Mouse (Mus musculus) lung, adult 18-20 months (tissue): ENCODE results near the gene Sgsm3.

Experiments used
- DNase-seq, 2 experiments: peaks; one replicate each; pipeline ENCODE4 v3.0.0; 2022; ENCODE audit warnings: mixed read lengths in 2 of 2

Gene Sgsm3

DNA sequence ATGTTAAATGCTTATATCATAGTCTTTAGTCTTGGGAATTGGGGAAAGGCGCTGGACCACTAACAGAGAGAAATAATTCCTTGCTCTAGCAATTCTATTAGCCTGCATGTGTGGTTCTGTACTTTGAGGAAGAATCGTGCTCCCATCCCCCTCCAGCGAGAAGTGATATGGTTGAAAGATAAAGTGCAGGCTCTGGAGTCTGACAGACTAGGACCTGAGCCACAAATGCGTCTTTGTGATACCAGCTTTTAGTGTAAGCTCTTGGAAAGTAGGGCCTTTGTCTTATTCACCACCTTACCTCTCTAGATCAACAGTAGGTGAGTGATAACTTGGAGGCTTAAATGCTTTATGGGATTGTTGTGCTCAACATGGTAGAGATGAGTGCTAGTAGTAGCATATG lies 3.6 kb downstream of the Sgsm3 start:
- DNase-seq = no peak

DNA sequence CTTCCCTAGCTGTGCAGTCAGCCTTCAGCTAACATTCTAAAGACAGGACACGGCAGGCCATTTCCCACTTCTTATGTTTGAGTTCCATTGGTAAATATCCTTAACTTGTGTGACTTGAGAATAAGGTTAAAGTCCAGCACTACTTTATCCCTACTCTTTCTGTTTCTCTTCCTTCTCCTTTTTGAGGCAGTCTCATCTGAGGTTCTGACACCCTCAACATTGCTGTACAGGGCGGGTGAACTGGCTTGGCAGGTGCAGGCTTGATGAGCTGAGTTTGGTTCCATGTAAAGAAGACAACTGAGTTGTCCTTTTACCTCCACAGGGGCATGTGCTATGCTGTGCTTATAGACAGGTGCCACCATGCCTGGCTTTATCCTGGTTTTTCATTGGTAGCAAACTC lies 5.7 kb downstream of the Sgsm3 start:
- no peak for DNase-seq

DNA sequence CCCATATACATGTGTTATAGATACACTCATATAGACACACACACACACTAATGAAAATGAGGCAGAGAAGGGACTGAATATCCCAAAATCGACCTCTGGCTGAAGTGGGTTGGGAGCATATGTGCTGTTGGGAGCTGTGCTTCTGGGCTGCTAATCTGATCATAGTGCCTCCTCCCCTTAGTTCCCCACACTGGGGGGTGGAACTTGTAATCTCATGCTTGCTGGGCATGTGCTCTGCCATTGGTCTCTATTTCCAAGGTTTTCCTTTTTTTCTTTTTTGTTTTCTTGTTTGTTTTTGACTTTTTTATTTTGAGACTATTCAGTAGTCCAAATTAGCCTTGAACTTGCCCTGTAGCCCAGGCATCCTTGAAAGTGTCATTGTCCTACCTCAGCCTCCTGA lies 10.8 kb downstream of the Sgsm3 start:
- DNase-seq = no peak

DNA sequence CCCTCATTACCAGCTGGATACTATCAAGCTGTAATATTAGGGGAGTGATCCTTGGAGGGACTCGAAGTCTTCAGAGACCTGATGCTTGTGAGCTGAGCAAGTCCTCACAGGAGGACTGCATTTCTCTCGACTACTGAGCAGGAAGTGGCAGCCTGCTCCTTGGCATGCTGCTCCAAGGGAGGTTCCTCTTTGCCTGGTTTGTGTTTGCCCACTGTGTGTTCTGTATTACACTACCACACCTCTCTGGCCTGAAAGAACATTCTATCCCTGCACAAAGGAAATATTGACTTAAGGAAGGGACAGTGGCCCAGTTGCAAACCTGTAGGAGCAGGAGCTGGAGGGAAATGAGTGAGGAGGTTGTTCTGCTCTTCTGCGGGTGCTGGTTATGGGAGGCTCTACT lies 12.1 kb downstream of the Sgsm3 start:
- peak; percentile 78 to 89 for DNase-seq

DNA sequence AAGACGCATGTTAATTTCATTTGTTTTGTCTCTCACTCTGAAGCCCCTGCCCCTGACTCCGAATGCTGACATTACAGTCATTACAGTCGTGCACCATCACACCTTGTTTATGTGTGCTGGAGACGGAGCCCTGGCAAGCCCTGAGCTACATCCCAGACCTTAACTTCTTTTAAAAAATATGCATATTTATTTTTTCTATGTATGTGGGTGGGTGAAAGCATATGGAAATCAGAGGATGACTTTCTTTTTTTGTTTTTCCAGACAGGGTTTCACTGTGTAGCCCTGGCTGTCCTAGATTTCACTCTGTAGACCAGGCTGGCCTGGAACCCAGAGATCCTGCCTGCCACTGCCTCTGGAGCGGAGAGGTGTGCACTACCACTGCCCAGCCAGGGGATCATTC lies 17.4 kb downstream of the Sgsm3 start:
- no peak for DNase-seq

DNA sequence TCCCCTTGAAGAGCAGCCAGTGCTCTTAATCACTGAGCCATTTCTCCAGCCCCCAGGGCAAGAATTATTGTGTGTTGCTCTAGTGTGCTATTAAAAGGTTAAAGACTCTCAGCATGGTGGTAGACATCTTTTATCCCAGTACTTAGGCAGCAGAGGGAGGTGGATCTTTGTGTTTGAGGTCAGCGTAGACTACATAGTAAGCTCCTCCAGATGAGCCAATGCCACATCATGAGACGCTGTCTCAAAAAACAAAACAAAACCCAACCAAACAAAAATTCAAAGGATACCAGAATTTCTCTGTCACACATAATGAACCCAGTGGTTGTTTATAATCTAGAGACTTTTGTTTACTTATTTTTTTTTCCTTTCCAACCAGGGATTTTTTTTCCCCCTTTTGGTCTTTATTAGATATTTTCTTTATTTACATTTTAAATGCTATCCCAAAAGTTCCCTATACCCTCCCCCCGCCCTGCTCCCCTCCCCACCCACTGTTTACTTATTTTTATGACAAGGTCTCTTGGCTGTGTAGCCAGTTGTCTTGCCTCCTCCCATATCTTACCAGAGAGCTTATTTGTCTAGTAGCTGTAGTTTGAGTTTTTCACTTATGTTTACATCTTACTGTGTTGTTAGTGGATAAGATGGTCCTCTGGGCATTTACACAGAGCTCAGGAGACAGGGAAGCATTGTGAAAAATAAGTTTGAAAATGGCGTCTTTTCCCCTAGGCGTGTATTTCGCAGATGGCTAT lies 18.7 kb downstream of the Sgsm3 start:
- no peak for DNase-seq

DNA sequence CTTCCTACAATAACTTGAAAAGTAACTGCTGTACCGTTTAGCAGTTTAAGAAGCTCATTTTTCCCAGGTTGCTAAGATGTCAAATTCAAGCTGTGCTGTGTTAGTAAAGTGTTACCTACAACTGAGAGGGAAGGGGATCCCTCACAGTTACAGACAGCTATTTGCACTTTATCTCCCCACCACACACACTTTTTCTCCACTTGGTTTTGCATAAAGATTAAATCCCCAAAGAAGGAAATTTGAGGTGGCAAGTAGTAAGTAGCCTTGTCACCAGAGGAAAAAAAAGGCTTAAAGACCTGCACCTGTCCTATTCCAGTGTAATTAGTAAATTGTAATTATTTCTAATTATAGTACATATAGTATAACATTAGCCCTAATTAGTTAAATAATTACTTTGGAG lies 19.5 kb downstream of the Sgsm3 start:
- no peak for DNase-seq

DNA sequence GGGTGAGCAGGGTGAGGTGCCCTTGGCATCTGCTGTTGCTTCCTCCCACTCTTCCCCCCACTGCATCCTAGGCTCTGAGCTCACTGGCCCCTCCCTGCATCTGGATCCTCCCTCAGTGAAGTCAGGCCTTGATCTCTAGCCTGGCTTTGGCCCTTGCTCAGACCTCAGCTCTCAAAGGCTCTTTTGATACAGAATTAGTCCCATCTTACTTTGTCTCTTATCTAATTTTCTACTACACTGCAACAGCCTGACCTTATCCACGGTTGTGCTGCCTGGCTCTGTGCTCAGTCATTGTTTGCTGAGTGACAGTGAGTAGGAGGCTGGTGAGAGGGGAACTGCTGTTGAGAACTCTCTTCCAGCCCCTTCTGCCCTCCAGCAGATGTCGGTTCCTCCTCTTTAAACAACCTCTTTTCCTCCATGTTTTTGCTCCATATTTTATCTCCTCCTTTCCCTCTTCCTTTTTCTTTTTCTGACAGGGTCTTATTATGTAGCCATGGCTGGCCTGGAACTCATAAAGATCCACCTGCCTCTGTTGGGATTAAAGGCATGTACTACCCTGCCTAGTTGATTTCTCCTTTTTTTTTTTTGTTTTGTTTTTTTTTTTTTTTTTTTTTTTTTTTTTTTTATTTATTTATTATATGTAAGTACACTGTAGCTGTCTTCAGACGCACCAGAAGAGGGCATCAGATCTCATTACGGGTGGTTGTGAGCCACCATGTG lies 23.0 kb downstream of the Sgsm3 start:
- DNase-seq = no peak

DNA sequence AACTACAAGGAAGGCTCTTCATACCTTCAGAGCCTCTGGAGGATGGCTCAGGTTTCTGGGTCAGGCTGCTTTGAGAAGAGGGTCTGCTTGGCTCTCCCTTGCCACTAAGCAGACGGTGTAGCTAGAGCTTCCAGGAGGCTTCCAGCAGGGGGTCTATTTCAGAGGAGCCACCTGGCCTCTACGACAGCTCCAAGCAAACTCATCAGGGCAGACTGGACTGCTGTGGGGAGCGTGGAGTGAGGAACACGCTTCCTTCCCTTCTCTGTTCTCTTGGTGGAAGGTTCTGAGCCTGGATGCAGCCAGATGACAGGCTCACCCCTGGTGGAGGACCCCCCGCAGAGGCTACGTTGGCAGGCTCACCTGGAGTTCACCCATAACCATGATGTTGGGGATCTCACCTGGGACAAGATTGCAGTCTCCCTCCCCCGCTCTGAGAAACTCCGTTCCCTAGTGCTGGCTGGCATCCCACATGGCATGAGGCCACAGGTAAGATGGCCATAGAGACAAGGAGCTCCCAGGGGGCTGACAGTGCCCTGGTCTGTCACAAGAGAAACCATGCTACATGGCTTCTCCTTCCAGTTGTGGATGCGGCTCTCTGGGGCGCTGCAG lies 28.7 kb downstream of the Sgsm3 start:
- DNase-seq = no peak

DNA sequence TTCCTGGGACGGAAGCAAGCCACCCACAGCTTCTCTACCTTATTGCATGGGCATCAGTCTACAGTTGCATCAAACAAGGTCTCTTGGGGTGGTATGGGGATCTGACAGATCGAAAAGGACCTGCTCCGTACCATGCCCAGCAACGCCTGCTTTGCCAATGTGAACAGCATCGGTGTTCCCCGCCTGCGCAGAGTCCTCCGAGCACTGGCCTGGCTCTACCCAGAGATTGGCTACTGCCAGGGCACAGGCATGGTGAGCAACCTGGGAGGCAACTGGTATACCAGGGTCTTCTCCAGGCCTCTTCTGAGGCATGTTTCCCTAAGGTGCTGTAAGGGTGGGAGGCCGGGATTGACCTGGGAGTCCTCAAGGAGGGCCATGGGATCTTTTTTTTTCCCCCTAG lies 29.8 kb downstream of the Sgsm3 start:
- DNase-seq = no peak

DNA sequence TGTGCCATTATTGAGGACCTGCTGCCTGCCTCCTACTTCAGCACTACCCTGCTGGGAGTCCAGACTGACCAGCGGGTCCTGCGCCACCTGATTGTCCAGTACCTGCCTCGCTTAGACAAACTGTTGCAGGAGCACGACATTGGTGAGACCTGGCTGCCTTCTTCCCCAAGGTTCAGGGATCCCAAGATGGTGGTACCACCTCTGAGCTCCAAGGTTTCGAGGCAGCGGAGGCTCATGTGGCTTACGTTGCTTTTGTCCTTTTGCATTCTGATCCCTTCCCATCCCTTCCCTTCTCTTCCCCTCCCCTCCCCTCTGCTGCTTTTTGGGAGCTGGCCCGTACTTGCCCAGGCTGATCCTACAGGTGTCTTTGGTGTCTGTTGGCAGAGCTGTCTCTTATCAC lies 30.3 kb downstream of the Sgsm3 start:
- DNase-seq = no peak

DNA sequence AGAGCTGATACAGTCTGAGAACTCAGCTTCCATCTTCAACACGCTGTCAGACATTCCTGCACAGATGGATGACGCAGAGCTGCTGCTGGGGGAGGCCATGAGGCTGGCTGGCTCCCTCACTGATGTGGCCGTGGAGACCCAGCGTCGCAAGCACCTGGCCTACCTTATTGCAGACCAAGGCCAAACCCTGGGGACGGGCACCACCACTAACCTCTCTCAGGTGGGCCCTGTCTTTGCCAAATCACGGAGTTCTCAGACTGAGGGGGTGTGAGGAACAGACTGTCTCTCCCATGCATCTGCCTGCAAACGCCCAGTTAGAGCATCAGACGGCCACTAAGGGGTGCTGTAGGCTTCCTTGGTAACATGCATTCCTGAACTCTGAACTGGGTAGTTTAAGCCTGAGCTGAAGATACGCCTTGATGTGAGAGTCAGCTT lies 31.1 kb downstream of the Sgsm3 start:
- no peak for DNase-seq

DNA sequence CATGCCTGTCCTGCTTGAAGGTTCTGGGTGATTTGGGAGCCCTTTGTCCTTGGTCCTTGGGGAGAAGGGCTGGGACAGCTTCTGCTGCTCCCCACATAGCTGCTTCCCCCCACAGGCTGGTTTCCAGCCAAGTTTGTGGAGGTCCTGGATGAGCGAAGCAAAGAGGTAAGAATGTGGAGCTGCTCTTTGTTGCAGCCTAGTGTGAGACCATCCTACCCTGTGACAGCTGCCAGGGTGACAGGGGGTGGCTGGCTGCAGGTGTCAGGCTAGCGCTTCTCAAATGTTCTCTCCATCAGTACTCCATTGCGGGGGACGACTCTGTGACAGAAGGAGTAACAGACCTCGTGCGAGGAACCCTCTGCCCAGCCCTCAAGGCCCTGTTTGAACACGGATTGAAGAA lies 32.5 kb downstream of the Sgsm3 start:
- no peak for DNase-seq

DNA sequence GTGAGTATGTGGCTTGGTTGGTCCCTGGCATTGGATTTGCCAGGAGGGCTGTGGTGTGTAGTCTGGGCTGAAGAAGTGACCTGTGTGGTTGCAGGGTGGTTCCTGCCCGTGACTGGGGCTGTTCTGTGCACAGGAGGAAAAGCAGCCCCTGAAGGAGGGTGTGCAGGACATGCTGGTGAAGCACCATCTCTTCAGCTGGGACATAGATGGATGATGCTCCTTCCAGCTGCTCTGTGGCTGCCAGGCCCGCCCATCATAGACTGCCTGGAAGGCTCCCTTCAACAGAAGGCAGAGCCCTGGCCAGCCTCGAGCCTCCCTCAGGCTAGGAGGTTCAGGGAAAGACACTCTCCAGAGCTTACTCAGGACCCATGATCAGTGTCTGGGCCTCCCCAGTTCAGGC lies 34.0 kb downstream of the Sgsm3 start:
- DNase-seq = no peak

DNA sequence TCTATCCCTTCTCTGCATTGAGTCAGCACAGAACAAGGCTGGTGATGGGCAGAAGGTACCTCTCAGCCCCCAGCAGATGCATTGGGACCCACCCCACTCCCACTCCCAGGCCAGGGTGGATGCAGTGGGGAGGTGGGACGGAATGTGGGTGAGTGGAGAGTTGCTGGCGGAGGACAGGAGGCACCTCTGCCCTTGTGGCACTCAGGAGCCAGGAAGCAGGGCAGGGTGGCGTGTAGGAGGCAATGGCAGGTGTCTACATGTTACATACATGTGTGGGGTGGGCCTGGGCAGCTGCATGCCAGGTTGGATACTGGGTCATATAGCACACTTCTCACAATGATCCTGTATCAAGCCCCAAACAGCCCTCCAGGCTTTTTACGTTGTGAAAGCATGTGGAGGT lies 34.8 kb downstream of the Sgsm3 start:
- DNase-seq = no peak

DNA sequence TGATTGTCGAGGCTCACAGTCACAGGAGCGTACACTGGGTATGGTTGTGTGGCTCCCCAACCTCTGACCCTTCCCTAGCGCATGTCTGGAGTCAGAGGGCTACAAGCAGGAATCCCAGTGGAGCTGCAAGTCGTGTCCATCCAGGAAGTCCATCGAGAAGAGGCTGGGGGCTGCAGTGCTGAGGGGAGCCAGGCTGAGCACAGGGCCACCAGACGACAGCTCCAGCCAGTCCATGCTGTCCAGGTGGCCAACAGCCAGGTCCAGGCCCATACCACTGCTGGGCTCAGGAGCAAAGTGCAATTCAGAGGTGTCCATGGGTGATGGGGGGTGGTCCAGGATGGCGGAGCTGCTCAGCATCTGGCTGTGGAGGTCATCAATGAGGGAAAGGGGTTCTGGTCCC lies 35.6 kb downstream of the Sgsm3 start:
- DNase-seq = no peak

DNA sequence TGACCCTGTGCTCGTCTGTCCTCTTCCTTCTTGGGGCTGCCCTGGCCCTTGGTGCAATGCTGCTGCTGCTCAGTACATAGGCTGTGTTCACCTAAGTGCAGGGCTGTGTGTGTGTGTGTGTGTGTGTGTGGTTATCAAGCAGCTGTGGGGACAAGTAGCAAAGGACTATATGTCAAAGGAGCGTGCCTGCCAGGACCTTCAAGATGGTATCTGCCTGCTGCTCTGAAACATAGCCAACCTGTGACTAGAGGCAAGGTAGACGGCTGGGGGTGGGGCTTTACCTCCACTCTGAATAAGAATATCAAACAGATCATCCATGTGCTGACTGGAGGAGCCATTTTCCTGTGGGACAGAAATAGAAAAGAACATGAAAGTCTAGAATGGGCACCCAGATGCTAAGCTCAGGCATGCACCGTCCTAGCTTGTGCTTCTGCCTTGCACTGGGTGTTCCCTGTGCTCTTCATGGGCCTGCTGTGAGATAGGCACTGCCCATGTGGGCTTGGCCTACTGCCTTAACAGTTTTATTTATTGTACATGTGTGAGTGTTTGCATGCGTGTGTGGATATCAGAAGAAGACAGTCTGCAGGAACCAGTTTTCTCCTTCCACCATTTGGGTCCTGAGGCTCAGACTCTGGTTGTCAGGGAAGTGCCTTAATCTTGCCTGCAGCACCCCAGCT lies 37.6 kb downstream of the Sgsm3 start:
- no peak for DNase-seq

DNA sequence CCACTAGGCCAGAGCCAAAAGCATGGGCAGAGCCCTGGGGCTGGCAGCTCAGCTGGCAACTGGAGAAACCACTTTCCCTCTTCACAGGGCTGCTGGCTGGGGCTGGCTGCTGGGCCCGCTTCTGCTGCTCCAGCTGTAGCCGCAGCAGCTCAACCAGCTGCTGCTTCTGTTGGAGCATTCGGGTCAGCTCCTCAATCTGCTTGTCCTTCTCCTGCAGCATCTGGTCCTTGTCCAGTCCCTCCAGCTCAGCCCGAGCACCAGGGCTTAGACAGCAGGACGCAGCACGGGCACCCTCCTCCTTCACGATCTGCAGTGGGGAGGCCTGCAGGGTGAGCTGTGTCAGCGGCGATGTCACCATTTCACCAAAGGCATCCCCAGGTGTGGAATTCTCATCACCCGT lies 38.9 kb downstream of the Sgsm3 start:
- DNase-seq = no peak

DNA sequence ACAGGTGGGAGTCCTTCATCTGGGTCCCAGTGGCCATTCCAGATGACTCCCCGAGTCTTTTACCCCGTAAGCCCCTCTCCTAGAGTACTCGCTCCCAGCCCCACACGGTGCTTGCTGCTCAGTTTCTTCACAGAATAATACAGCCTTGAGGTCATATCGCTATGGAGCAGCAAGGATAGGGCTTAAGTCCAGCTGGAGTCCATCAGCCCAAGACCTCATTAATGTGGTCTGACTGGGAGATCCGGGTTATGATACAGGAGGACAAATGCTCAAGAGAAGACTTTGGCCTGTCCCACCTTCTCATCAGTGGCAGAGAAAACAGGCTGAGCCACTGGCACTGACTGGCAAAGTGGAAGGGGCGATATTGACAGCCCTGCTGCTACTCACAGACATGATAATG lies 39.7 kb downstream of the Sgsm3 start:
- no peak for DNase-seq

DNA sequence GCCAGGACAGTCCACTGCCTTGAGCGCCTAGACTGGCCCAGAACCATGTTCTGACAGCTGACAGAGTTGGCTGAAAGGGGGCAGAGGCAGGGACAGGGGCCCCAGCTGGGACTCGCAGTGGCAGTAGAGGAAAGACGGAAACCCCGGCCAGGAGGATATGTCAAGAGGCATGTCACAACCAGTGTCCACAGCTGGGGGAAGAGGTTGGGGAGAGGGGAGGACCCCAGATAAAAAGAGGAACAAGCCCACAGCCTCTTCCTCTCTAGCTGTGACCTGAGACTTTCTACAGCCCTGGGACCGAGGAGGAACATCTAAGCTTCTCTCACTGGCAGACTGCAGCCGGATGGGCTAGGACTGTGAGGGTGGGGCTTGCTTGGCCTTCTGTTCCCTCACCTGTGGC lies 43.8 kb downstream of the Sgsm3 start:
- DNase-seq = peak; percentile 41 to 51

DNA sequence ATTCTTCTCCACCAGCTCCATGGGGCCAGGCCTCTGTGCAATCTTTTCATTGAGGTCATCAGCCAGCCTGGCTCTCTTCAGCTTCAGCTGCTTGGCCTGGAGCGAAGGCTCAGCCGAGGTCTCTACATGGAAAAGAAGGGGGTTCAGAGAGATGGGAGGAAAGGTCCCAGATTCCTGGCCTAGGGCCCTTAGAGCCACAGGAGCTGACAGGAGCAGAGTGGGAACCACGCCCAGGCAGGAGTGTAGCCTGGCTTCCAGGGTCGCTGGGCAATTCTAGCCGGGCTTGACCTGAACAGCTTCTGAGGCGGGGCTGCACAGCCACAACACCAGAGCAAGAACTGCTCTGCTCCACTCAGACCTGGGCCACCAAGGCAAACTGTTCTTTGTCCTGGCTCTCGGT lies 44.9 kb downstream of the Sgsm3 start:
- DNase-seq = no peak

DNA sequence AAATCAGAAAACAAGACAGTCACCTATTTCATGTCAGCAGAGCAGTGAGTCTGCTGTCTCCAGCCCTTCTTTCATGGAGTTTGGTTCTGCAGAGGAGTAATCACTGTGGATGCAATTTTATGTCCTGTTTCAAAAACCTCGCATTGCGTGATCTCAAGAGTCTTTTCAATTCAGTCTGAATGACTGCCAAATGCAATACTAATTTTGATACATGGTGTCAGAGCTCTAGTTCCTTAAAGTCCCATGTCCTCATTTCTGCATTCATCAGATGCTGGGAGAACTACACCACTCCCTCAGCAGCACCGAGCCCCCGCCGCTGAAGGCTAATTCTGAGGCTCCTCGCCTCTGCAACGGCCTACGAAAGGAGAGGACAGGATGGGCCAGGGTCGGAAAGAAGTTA lies 46.3 kb downstream of the Sgsm3 start:
- DNase-seq = no peak

DNA sequence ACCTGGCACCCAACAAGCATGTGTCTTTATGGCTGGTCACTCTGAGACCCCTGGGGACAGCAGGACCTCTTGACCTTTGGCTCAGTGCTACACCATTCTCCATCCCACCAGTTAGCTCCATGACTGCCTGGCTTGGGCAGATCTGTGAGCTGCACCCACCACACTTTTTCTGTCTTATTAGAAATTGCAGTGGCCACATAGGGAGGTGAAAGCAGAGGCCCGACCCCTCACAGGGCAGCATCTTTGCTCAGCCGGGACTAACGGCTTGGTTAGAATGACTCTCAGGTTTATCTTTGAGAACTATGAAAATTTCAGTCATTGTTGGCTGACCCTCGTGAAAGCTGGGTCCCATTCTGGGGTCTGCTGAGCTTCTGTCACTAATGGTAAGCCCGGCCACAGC lies 49.3 kb downstream of the Sgsm3 start:
- no peak for DNase-seq
